Mouse (Mus musculus) fibroblast of lung, adult 2 months (primary cell): ENCODE results near the gene Anks3.

Experiments
- DNase-seq: peaks from one replicate; pipeline ENCODE4 v3.0.0-alpha.2; 2011; ENCODE audit warnings: low read depth

Anks3 gene

DNA sequence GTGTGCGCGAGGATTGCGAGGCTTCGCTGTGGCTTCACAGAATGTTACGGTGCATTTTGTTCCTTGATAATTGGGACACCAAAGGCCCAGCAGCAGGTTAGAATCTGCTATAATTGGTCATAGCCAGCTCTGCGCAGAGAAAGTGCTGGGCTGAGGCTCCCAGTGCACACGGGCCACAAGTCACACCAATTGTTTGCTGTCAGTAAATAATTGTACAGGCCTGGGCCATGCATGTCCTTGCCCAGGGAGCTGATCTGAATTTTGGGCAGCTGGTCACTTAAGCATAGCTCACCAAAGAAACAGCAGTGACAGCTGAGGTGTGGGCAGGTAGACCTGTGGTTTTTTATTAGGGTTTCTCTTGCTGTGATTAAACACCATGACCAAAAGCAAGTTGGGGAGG is 36.0 kb downstream of the Anks3 start:
- DNase-seq, result no peak

DNA sequence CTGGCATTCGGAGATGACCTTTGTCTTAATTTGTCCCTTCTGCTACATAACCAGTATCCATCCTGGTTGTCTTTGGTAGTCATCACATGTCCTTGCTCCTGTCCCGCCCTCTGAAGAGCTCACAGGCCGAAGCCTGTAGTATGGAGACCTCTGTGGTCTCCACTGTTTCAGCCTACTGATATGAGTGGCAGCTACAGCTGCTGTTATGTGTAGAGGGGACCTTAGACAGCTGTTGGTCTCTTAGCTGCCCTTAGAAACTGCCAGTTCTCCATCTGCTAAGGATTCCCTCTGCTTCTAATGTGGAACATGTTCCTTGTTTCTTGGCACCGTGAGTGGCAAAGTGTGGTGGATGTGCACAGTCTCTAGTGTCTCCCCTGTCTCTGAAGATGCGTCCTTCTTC is 40.0 kb downstream of the Anks3 start:
- DNase-seq, result no peak

DNA sequence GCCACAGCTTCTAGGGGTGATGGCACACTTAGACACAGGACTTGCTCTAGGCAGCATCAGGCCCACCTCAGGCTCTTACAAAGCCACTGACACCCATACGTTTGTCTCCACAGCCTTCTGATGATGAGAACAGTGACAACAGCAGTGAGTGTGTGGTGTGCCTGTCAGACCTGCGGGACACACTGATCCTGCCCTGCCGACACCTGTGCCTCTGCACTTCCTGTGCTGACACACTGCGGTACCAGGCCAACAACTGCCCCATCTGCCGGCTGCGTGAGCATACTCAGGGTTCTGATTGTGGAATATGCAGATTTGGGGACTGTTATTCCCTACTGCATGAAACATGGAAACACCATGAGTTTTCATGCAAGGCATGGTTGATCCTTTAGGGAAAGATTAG is 41.5 kb downstream of the Anks3 start:
- DNase-seq, result no peak

DNA sequence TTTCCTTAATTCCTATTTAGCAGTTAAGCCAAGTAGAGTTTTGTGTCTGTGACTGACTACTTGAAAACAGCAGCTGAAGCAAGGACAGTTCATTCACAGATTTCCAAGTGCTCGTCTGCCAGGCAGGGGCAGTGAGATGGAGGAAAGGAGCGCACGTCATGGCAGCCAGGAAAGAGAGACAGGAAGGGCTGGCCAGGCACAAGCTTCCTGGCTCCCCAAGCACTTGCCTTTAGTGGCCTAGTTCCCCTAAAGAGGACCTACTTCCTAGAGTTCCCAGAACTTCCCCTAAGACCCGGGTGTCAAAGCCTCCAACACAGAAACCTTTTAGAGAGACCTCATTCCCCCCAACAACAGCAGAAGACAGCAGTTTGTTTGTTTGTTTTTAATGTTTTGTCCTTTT is 43.4 kb downstream of the Anks3 start:
- DNase-seq, result no peak

DNA sequence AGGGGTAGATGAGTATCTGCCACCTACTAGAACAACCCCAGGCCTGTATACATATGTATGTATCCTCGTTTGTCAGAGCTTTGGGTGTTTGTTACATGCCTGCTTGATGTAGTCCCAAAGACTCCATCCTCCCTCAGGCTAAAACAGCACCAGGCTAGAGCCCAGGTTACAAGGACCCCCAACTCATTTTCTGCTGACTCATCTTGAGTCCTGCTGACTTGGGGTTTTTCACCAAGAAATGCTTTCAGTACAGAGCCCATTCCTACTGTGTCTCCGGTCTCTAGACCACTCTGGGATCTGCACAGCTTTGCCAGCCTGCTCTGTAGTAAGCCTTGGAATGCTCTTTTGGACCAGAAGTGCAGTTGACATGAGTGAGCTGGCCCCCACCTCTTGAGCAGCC is 47.4 kb downstream of the Anks3 start:
- no peak for DNase-seq

DNA sequence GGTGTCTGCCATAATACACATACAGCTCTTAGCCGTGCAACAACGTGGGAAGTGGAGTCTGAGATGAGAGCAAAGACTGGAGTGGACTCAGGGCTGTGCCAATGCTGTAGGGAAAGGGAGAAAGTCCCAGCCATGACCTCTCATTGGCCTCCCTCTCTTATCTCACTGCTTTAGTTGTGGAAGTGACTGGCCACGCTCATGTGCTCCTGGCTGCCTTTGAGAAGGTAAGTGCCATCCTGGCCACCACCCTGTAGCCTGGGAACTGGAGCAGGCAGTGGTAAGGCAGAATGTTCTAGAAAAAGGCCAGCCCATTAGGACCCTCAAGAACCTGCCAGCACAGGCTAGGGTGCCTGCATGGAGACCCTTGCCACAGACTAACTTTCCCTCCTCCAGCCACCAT is 48.1 kb downstream of the Anks3 start:
- no peak for DNase-seq

DNA sequence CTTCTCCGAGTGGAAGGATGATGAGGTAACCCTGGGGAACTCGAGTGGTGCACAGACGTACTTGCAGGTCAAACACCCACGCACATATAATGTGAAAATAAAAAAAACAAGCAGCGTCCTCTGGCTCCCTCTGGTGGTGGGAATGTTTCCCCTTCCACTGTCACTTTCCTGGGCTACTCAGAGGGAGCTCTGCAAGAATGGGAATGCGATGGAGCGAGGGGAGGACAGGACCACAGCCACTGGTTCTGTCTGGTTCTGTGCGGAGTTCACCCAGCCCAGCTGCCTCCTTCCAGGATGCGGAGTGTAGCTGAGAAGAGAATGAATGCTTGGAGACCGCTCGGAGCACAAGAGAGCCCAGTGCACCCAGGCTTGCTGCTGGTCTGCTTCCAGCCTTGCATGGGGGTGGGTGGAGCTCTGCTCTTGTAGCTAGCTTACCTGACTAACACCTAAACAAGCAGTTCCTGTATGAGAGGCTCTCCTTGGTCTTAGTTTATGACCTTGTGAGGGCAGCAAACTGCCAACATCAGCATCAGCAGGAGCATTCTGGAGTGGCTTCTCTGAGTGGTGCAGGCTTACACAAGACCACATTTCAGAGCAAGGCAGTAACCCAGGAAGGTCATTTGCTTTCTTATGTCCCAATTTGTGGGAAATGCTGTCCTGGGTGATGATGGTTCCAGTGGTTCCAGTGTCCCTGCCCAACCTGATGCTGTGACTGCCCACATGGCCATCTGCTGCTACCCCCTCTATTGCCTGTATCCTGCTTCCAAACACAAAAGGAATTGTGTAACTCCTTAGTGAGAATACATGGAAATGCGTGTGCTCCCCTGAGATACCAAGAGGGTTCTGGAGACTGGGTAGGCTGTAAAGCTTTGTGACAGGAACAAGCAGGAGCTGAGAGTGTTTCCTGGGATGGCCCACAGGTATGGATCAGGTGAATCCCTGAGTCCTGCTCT is 49.9 kb downstream of the Anks3 start:
- peak; percentile 63 for DNase-seq

DNA sequence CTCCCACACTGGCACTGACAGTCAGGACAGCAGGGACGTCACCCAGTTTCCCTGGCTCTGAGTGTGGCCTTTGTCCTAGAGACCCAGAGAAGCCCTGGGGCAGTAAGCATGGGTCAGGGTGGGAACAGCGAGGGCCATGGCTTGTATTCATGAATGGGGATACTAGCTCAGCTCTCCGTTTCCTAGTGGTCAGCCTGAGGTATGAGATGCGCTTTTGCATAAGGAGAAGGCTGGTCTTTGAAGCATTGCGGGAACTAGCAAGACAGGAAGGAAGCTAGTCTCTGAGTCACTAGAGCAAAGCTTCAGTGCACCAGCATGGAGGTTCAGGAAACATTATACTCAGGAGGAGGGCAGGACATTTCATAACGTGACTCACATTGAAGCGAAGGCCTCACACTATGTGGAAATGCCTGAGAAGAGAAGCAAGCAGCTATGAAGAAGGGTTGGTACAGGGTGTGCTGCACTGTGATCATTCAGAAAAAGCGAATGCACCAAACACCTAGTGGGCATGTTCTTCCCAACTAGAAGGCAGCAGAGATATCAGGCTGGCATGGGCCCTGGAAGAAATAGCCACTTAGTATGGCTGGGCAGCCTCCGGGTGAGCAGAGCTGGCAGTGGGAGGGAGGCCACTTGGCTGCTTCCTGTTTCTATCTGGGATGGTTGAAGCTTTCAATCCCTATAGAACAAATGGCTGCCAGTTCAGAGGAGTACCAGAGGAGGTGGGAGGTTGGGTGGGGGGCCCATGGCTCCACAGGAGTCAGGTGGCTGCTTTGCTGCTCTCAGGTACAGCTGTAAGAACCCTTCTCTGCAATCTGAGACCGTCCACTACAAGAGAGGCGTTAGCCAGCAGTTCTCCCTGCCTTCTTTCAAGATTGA is 50.9 kb downstream of the Anks3 start:
- peak; percentile 52 for DNase-seq

DNA sequence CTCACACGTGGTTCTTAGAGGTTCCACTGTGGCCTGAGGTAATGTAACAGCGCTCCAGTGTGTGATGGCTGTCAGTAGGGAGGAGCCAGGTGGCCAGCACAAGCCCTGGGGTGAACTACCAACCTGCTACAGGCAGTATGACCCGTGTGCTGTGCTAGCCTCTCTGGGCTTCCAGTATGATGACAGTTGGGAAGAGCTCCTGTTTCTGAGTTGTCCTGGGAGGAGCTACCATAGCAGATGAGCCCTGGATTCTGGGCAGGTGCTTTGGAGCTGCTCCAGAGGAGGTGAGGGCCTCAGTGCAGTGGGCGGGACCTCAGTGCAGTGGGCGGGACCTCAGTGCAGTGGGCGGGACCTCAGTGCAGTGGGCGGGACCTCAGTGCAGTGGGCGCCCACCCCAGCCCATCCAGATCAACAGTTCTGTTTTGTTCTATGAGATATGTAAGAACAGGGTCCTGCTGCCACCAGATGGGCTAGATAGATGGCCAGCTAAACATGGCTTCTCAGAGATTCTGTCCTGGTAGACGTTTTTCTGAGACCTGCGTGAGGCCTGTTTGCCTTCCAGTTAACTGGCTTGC is 51.8 kb downstream of the Anks3 start:
- no peak for DNase-seq

DNA sequence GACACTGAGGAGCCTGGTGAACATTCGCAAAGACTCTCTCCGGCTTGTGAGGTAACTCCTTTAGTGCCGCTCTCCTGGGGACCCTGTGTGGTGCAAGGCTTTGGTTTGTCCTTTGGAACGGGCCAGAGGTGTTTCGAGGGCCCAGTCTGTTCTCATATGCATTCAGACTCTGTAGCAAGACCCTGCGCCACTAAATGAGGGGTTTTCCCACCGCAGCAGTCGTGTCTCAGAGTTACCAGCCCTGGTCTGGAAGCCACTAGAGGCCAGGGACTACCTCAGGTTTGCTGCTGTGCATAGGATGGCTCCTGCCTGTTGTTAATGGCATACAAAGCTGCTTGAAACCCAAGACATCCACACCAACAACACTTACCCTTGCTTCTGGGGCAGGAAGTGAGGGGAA is 53.2 kb downstream of the Anks3 start:
- DNase-seq, result no peak

DNA sequence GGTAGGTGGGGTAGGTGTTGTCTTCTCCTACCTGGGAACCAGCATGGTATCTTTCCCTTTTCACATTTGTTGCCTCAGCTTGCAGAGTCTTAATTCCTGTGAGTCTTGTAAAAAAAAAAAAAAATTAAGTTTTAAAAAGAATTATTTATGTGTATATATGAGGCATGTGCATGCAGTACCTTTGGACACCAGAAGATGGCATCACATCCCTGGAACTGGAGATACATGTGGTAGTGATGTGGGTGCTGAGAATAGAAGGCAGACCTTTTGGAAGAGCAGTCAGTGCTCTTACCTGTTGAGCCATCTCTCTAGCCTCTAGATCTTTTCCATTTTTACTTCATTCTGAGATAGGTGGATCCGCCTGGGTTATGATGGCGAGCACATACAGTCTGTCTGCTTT is 54.3 kb downstream of the Anks3 start:
- no peak for DNase-seq

DNA sequence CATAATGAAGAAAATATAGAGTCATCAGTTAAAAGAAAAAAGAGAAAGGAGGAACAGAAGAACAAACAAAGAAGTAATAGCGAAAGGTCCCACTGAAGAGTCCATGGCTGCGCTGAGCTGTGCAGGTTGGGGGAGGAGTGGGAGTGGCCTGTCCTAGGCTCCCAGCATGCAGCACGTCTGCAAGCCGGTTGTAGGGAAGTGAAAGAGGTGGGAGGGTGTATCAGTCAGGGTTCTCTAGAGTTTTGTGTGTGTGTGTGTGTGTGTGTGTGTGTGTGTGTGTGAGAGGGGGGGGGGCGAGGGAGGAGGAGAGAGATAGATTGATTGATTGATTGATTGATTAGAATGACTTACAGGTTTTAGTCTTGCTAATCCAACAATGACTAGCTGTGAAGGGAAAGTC is 56.0 kb downstream of the Anks3 start:
- DNase-seq, result no peak

DNA sequence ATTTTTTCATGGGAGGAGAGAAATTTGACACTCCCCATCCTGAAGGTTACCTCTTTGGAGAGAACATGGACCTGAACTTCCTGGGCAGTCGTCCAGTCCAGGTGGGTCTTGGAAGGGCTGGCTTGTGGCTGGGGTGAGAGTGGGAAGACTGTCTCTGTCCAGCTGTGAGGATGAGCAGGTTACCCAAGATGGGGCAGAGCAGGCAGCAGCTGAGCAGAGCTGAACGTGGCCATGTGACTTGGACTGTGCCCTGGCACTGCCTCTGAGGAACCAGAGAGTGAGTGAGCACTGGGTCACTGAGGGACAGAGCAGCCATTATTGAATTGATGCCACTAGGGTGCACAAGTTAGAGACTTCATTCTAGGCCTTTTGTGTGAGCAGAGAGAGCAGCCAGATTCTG is 56.6 kb downstream of the Anks3 start:
- DNase-seq, result no peak

DNA sequence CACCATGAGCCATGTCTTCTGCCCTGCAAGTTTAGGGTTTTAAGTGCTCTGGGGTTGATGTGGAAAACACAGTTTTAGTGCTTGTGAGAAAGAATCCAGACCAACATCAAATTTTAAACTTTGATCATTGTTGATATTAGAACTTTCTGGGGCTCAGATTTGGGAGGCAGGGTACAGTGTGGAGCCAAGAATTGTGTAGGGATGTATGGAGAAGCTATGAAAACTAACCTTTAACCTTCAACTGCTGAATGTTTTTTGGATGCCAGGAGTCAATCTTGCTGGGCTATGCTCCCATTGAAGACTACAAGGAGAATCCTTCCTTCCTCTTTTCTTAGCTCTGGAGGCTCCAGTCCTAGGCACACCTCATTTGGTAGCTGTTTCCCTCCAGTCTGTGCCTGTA is 57.4 kb downstream of the Anks3 start:
- no peak for DNase-seq

DNA sequence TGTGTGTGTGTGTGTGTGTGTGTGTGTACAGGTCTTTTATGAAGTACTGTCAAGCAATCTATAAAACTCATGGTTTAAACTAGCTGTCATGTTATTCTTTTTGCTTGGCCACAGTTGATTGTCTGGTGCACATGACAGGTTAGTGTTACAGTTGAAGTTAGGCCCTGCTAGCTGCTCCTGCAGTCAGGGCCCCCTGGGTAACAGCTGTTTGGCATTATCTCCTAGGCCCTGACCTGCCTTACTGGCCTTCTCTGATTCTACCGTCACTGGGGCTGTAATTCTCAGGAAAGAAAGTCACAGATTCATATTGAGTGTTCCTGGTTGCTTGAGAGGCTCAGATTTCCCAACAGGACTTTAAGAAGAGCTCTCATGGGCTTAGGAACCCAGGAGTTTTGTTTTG is 58.4 kb downstream of the Anks3 start:
- DNase-seq, result no peak

DNA sequence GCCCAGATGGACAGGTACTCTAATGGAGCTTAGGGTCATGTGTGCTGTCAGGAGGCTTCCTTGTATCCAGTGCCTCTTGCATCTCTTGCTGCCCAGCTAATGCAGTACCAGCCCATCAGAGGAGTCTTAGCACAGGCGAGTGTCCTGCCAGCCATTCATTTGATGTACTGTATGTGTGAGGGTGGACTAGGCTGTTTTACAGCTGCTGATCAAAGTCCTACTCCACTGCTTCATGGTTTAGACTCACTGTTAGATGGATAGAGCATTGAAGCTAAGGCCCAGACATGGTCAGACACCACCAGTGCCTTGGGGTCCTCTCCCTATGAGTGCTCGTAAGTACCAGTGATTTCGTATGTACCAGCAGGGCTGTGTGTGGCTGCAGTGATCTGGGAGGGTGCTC is 59.1 kb downstream of the Anks3 start:
- DNase-seq, result no peak

DNA sequence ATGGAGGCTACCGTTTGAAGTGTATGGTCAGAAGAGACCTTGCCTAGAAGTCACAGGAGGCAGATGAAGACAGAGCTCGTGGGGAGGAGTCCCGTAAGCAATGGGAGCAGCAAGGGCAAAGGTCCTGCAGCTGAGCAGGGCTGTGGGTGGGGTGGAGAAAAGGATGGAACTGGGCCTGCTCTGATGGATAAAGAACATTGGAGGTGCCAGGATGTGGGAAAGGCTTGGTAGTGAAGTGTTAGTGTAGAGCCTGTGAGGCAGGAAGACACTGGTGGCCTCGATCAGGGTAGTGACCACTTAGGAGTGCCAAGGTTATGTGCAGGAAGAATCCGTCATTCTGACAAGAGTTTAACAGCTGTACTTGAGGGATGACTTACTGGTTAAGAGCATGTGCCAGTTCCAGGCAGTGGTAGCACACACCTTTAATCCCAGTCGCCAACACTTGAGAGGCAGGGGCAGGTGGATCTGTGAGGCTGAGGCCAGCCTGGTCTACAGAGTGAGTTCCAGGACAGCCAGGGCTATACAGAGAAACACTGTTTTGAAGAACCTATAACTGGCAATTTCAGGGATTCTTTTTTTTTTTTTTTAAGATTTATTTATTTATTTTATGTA is 60.4 kb downstream of the Anks3 start:
- DNase-seq, result no peak

DNA sequence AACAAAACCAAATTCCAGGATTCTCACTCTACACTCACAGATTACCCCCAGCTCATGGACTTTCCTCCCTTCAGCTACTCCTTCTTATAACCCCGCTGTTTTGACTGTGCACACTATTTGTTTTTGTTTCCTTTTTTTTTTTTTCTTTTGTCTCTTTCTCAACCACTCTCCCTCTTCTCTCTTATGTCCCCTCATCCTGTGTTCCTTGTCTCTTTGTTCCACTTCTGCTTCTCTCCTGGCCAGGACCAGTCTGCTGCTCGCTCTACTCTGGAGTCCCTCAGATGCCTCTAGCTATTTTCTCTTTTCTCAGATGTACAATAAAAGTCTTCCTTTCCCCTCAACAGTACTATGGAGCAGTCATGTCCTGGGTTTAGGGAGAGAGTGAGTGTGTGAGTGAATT is 61.6 kb downstream of the Anks3 start:
- no peak for DNase-seq

DNA sequence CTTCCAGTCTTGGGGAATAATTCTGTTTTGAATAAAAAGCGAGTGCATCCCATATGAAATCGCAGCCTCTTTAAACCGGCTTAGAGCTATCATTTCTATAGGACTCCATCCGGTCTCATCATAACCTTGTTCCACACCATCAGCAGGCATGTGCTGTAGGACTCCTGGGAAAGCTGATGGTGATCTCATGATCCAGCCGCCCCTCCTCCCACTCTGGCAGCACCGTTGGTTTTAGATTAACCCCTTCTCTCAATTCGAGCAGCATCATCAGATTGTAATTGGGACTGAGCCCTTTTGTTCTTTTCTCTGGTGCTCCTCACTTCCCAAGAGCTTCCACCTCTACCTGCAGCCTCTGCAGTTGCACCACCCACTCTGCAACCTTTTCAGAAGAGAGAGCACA is 62.8 kb downstream of the Anks3 start:
- no peak for DNase-seq

DNA sequence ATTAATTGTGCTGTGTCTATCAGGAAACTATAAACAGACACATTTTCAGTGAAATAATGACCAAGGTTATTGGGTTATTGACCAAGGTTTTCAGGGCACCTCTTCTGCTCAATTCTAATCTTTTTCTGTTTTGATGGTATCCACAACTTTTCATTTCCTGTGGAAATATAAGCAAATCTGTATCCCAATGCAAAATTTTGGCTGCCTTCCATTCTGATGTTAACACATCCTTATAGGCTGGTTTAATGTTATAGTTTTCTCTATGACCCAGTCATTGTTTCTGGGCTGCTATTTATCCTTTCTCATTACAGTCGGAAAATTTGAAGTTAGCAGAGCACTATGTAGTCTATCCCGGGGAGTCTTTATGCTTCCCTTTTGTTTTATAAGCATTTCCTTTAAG is 64.3 kb downstream of the Anks3 start:
- DNase-seq, result no peak

DNA sequence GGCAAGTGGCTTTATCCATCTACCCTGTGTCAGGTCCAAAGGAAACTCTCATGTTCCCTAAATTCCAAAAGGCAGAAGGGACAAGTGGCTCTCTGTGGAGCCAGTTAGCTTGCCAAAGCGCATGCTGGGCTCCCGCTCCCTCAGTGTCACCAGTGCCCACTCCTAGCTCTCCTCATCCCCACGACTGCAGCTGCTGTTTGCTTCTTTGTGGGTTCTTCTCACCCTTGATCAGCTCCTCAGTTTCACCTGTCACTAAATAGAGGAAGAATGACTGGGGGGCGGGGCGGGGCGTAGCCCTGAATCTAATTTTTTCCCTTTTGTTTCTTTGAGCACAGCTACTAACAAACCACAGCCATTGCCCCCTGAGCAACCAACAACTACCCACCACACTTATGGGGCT is 65.1 kb downstream of the Anks3 start:
- no peak for DNase-seq

DNA sequence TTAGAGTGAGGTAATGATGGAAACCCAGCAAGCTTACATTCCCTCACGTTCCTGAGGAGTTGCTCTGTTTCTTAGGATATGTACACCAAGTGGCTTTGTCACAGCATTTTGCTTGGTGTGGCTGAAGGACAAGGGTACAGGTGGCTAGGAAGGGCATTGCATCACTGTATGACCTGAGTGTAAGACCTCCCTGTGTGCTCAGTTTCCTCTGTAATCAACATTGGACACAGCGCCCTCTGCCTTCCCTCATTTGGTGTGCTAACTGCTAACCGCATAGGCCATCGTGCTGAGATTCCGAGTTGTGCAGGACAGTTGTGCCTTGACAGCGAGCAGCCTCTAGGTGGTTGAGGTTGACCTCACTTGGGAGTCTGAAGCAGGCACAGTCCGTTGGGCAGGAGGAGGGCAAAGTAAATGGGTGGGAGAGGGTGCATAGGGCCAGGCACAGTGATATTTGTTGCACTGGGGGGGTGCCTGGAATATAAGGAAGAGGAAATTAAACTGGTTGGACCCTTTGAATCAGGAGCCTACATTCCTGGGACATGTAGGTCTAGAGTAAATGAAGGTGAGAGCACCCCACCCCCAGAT is 66.8 kb downstream of the Anks3 start:
- DNase-seq, result no peak
